Mouse (Mus musculus) 3134 (cell line): ENCODE data around the gene Lyzl4.
"Not testable (repeated sequence)": the region's sequence is repeated elsewhere in the genome, so short reads cannot be mapped to it uniquely, and the experiment has no call there.

ENCODE experiments used
- DNase-seq: peaks from one replicate; pipeline ENCODE4 v3.0.0-alpha.2; 2011; ENCODE audit warnings: low spot score; ENCODE audit not compliant: insufficient read length; ENCODE audit errors: extremely low read depth

Lyzl4 gene

DNA sequence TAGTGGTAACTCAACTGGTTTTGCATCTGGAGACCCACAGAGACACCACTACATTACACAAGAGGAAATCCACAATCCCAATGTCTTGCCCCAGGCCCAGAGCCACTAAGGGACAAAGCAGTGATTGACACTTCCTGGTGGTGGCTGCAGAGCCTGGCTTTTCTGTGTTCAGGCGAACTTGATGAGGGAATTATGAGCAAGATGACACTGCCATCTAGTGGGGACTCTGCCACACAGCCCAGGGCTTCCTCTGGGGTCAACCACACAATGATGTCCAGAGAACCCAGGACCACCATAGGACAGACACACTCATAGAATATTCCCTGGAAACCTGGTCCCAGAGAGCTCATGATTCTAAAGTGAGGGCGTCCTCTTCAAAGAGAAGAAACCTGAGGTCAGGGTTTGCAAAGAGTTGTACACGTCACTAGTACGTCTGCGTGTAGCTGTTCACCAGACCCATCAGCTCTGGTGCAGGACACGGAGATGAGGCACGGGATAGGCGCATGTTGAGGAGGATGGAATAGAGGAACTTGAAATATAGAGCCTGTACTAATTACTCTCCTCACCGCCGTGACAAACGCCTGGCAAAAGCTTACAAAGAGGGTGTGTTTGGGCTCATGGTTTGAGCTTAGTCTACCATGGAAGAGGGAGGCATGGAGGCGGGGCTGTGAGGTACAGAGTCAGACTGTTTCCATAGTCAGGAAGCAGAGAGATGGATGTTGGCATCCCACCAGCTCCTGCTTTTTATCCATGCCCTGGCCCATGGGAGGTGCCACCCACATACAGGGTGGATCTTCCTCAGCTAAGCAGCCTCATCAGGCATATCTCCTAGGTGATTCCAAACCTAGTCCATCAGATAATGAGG, 36.2 kb downstream of the Lyzl4 start:
- DNase-seq, result peak; percentile 32

DNA sequence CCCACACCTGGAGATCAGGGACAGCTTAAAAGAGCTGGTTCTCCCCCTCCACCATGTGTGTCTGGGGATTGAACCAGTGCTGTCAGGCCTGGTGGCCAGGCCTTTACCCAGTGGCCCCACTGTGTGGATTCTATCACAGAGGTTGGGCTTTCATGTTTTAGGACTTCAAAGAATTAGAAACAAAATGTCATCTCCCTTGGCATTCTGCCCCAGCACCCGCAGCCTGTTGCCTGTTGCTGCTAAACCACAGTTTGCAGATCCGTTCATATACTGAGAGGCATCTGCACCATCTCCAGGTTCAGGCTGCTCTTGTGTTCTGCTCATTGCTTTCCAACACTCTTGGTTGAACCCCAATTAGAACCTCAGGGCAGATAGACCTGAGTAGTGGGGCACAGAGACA, 39.5 kb downstream of the Lyzl4 start:
- DNase-seq, result no peak

DNA sequence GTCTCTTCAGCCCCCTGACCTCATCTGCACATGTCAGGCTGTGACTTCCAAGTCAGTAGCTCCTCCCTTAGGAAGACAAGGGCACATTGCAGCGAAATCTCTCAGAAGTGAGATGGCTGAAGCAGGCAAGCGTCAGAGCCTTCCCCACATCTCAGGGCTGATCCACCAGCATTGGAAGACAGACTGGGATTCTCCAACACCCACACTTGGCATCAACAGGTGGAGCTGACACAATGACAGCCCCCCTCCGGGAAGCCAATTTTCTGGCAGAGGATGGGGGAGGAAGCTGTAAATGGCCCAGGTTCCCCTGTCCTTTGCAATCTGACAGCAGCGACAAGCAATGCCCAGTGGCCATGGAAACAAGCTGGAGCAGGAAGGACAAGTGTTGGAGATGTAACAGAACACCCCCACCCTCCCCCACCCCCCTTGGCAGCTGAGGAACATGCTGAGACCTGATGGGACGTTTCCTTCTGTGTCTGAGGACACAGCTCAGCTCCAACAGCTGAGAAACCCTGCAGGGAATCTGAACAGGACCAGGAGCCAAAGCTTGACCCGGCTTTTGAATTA, 41.0 kb downstream of the Lyzl4 start:
- DNase-seq, result no peak

DNA sequence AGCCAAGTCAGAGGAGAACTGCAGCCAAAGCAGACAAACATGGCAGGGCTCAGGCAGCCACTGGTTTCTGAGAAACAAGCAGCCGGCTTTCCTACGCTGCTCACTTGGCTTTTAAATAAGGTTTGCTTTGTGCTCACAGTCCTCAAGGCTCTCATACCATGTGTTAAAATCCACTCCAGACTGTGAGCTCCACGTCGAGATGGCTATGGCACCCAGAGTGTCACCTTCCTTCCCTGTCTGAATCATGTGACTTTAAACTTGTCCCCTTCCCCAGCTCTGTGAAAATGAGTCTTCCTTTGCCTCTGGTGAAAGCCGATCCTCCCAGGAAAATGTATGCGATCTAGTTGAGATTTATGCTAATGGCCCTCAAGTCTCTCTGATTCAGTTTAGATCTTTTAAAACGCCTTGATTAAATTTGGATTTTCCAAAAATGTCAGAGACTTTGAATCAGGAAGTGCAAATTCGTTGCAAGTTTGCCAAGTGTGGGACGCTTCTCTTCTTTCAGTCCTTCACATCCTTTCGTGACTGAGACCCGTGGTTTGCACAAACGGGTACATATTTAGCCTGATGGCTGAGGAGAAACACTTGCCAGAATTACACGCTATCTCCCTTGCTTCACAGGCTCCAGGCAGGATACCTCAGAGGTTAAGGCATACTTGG, 41.6 kb downstream of the Lyzl4 start:
- DNase-seq, result no peak

DNA sequence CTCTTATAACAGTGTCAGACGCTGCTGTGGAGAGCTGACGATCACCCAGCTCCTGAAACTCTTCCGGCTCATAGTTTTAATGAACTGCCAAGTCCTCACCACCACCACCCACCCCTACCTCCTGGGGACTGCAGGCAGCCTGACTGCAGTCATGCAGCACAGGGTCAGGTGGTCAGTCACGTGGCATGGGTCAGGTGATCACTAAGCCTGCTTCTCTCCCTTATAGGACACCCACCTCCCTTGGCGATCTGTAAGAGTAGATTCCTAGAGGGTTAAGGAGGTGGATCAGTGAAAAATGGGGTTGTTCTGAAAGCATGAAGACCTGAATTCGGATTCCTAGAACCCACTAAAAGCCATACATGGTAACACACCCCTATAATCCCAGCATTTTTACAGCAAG, 42.3 kb downstream of the Lyzl4 start:
- DNase-seq, result no peak

DNA sequence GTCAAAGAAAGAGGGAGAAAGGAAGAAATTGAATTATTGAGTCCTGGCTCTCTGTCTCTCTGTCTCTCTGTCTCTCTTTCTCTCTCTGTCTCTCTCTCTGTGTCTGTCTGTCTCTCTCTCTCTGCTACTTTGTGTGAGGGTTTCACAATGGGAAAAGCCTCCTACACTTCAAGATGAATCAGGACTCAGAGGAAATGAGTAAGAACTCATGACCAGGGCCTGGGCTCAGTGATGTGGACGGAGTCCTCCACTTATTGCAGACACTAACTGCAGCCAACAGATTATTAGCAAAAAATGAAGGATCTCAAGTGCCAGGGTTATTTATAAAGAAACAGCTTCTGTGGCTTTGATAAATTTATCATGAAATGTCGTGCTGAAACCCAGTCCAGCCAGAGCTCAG, 43.8 kb downstream of the Lyzl4 start:
- no peak for DNase-seq

DNA sequence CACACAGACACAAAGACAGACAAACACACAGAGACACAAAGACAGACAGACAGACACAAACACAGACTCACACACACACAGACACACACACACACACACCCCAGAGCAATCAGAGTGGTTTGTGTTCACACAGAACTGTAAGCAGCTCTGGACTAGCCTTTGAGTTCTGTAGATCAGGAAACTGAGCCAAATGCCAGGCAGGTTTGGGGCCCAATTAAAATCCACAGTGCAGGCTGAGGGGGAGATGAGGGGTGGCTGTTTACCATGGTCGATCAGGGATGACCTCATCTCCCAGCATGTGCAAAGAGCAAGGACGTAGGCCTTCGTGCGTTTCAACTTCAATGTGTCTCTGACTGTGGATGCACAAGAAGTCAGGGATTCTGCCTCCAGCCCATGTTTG, 47.1 kb downstream of the Lyzl4 start:
- no peak for DNase-seq

DNA sequence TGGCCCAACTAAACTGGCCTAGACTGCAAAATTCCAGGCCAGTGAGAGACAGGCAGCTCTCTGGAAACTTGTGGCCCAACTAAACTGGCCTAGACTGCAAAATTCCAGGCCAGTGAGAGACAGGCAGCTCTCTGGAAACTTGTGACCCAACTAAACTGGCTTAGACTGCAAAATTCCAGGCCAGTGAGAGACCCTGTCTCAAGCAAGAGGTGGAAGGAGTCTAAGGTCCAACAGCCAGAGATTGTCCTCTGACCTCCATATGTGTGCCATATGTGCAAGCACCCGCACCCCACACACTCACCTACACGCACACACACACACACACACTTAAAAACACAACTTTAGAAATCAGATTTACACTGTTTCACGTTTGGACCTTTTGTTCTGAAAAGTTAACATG, 48.1 kb downstream of the Lyzl4 start:
- not testable (repeated sequence) for DNase-seq

DNA sequence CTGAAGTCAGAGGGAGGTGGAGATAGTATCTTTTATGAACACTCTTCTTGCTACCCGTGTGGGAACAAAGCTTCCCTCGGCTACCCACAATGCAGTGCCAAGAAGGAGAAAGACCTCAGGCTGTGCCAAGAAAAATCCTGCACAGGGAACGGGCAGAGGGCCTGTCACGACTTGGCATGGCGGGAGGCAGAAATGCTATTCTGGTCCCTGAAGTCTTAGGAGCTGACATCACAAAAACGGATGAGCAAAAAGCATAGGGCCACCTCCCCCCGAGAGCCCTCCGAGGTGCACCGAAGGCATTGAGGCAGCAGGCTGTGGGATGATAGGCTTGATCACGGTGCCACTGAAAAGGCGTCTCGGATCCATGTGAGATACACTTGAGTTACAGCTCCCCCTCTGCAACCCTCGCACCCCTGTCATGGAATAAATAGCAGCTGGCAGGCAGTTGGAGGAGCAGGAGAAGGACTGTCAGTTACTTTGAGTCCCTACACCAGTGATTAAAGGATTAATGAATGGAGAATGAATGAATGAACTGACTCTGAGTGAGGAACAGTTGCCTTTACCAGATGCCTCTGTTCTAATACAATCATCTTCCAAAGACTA, 48.8 kb downstream of the Lyzl4 start:
- DNase-seq, result no peak

DNA sequence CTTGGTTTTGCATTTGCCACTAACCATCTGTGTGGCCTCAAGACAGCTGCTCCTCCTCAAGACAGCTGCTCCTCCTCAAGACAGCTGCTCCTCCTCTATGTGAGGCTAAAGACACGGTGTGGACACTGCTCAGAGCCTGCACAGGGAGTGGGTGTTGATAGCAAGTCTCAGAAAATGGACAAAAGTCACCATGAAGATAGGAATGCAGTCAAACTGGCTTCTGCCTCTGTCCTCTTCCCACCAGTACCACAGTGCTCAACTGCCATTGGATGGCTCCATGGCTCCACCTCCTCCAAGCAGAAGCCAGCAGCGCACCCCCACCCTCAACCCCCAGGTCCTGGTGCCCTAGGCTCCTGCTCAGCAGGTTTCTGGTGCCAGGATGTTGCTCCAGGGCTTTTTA, 52.4 kb downstream of the Lyzl4 start:
- no peak for DNase-seq

DNA sequence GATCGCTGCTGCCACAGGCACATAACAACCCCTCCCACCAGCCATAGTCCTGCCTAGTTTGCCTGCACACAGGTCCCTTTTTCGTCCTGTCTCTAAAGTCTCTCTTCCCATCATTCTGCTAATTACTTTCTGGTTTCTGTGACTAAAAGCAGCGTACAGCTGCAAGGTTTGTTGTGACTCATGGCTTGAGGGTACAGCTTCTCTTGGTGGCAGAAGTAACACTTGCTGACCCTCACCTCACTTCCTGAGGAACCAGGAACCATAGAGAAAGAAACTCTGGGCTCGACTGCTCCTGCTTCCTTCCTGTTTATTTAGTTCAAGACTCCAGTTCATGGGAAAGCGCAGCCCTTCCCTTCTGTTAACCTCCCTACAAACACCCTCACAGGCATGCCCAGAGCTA, 67.5 kb downstream of the Lyzl4 start:
- DNase-seq, result no peak

DNA sequence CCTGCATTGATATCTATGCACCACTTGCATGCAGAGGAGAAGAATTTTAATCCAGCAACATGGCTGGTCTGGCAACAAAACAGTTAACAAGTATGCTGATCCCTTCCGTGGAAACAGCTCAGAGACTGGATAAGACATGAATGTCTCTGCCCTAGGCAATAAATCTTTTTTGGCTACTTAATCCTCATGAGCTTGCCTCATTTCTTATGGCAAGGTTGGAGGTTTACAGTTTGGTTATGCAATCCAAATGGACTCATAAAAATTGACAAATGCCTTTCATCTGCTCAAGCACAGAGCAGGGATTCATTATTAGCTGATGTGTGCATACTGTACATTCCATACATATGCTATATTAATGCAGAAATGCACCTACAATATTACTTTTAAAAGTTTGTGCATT, 73.4 kb downstream of the Lyzl4 start:
- DNase-seq, result no peak

DNA sequence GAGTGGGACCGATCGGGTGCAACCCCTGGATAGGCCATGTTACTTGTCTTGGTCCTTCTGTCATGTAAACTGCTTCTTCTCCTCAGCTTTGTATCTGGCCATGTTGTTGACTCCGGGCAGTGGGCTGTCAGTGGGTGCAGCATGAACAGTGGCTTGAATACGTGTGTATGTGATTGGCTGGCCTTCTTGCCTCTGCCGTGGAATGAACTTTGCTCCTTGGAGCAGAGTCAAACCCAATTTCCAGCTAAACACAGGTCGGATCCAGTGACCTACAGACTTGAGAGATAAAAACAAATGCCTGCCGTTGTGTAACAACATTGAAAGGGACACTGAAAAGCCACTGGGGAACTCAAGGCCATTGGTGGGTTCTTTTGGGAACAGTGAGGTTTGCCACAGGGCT, 75.5 kb downstream of the Lyzl4 start:
- no peak for DNase-seq

DNA sequence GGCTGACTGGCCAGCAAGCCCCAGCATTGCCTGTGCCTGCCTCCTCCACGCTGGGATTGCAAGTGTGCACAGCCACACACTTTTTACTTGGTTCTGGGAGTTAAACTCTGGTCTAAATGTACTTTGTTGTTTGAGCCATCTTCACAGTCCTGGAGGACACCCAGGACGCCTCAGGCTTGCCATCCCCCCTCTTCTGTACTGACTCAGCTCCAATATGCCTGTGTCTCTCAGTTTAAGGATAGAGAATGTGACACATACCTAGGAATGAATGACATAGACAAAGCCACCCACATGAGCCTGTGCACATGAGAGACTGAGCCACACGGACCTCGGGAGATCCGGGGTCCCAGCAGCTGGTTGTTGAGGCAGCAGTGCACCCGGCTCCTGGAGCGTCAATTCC, 78.6 kb downstream of the Lyzl4 start:
- DNase-seq, result no peak

DNA sequence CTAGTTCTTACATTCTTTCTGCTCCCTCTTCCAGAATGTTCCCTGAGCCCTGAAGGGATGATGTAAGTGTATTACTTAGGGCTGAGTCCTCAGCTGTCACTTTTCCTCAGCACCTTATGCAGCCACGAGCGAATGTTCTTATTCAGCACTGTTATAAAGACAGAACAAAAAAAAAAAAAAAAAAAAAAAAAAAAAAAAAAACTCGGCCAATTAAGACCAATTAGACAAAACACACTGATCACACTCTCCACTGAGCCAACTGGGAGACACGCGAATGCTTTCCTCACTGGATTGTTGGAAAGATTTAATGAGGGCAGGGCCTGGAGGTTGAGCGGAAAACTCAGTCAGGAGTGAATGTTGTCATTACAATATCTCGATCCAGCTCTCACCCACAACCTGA, 81.4 kb downstream of the Lyzl4 start:
- no peak for DNase-seq

DNA sequence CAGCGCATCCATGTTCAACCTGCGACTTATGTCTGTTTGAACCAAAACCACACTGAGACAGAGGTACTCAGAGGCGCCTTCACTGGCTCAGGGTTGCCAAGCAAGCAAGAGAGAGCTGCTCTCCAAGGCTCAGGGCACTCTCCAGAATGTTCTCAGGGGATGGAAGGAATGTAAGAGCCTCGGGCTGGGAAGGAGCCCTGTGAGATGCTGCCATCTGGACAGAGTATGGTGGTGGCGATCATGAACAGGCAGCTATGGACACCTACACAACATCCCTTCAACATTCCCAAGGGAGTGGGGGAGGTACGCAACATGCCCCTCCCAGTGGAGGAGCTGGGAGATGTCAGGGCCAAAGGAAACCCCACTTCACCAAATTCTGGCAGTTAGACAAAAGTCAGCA, 83.7 kb downstream of the Lyzl4 start:
- no peak for DNase-seq

DNA sequence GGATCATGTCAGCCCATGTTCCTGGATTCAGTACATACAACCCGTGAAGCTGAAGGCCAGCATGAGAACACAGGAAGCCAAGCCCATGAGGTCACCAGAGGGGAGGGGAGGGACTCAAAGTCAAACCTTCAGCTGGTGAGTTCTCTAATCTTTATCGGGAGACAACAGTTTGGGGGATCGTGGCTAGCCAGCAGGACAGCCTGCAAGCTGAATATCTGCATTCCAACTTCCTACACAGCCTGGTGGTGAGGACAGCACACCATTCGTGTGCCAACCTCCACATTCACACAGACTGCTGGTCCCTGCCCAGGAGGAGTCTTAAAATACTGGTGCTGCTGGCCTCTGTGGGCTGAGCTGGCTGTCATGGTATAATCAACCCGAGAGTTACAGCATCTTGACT, 85.0 kb downstream of the Lyzl4 start:
- no peak for DNase-seq

DNA sequence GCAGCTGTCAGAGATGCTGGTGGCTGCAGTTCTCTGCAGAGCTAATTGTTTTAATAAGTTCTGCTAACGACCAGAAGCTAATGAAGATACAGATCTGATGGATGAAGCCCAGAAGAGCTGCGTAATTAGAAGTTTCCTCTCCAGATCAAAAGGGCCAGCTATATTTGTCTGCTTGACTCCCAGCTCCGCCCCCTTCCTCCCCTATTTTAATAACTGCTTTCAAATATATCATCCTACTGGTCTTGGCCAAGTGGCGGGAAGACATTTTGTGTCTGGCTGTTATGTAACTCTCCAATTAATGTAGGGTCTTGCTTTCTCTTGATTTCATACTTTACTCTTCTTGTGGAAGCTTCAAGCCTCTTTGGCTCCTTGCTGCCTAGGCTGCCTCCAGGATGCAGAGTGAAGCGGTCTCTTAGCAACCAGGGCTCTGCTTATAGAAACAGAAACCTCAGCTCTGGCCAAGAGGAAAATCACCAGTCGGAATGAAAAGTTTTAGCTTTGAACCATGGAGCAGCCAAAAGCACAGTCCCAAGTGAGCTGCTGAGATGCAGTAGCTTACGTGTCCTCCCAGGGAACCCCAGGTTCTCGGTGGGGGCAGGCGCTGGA, 86.4 kb downstream of the Lyzl4 start:
- DNase-seq, result no peak

DNA sequence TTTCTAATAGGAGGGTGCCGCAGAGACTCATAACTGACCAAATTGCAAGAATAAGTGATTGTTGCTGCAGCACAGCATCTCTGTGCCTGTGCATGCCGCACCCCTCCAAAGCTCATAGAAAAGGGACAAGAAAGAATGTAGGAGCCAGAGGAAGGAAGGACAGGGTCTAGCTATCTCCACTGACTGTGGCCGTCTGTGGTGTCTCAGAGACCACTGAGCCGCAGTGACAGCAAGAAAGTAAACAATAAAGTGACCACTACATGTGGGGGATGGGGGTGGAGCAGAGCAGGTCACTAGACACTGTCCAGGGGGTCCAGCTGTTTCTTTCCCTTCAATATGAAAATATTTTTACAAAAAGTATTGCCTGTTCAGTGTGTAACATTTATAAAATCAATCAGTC, 88.3 kb downstream of the Lyzl4 start:
- no peak for DNase-seq

DNA sequence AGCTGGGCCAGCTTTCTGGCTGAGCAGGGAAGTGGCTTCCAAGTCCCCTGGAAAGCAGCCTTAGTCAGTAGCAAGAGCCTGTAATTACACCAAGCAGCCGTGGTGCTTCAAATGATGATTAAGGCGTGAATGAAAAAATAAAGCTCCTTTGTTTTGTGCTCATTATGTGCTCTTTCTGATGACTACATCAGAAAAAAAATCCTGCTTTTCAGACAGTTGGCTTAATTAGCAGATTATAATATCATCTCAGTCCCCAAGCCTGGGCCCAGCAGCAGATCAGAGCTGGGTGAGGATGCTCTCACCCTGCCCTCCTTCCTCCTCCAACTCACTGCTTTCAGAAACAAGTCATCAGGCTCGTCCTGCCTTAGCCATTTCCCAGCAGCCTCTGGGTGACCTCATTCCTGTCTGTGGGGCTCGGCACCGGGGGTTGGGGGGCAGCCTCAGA, 91.5 kb downstream of the Lyzl4 start:
- no peak for DNase-seq

DNA sequence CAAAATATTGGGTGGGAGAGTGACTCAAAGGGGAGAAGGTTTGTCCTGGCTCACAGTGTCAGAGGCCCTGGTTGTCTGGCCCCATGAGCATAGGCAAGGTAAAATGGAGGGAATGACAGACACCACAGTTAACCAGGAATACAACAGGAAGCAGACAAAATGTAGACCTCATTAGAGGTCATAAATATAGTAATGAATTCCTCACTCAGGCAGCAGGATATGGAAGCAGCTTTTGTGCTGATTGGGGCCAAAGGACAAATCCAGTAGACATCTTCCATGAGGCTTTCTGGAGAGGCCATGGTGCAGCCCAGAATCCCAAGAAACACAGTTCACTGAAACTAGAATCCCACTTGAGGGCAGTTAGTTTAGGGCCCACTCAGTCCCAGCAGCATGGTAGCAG, 92.5 kb downstream of the Lyzl4 start:
- DNase-seq, result no peak
